15 mouse cellular contexts compared by ENCODE assay signal in genomic region chr9:85951777-85952176, GRCm38 (mm10).
"Had no signal": no experiment of that assay in that cellular context is flagged by ENCODE, and none has a peak within 500 bp of the region (broad histone marks: within the 10 kb centered on the region; RNA-seq: fewer than 3 reads in every experiment).

No protein-coding gene starts in this region.

- H3K9me3 ChIP-seq: neural tube, embryonic 15.5 days; stomach, embryonic 15.5 days had no signal

- H3K9ac ChIP-seq: neural tube, embryonic 15.5 days; stomach, embryonic 15.5 days had no signal

- H3K27me3 ChIP-seq: neural tube, embryonic 15.5 days; stomach, embryonic 15.5 days had no signal

- H3K4me1 ChIP-seq: neural tube, embryonic 15.5 days; stomach, embryonic 15.5 days had no signal

- H3K36me3 ChIP-seq: neural tube, embryonic 15.5 days; stomach, embryonic 15.5 days had no signal

- H3K27ac ChIP-seq: neural tube, embryonic 15.5 days; stomach, embryonic 15.5 days; stomach, postnatal 0 days had no signal

- DNase-seq: retina, postnatal 1 day; right cerebral cortex, adult 18-20 months; right cerebral cortex, postnatal 14 days; right cerebral cortex, postnatal 25 days; right cerebral cortex, postnatal 4 days; spleen, adult 18-20 months; thymus, adult 18-20 months; thymus, adult 2 months; thymus, postnatal 14 days; thymus, postnatal 25 days; thymus, postnatal 36 days; thymus, postnatal 4 days had no signal

- H3K4me3 ChIP-seq: neural tube, embryonic 15.5 days; stomach, embryonic 15.5 days had no signal

- H3K4me2 ChIP-seq: neural tube, embryonic 15.5 days; stomach, embryonic 15.5 days had no signal
